Mouse (Mus musculus) heart, embryonic 11.5 days (tissue): ENCODE measurements around the gene Actn1. TPM values are rescaled to one million over a fixed set of nuclear protein-coding genes. Genes with fewer than 3 reads are reported as not detected.
A peak's percentile ranks its signal among the peaks of the same experiment; 100 is the strongest.

Source experiments
- ATAC-seq: fragments of 200-750 bp; cut with Nextera tagmentation; replicated peaks from 2 replicates; pipeline ENCODE4 v1.8.0; 2017; ENCODE audit warnings: moderate library complexity; ENCODE audit not compliant: insufficient number of reproducible peaks, low FRiP score, low TSS enrichment
- H3K27ac ChIP-seq: fragments of 300-500 bp; sonication (generic); 2 replicates; pipeline ENCODE4 v1.5.1; 2014; ENCODE audit warnings: mild to moderate bottlenecking, low read depth, low read length
- H3K27me3 ChIP-seq: fragments of 300-500 bp; sonication (generic); 2 replicates; pipeline ENCODE4 v1.6.1; 2014; ENCODE audit warnings: mild to moderate bottlenecking, low read length, mixed read lengths; ENCODE audit not compliant: control insufficient read depth, insufficient read depth
- H3K36me3 ChIP-seq: fragments of 300-500 bp; sonication (generic); 2 replicates; pipeline ENCODE4 v1.6.1; 2014; ENCODE audit warnings: mild to moderate bottlenecking, low read length, moderate library complexity, mixed read lengths; ENCODE audit not compliant: control insufficient read depth, insufficient read depth
- H3K4me1 ChIP-seq: fragments of 300-500 bp; sonication (generic); 2 replicates; pipeline ENCODE4 v1.6.1; 2014; ENCODE audit warnings: low read length; ENCODE audit not compliant: control insufficient read depth, insufficient read depth
- H3K4me2 ChIP-seq: fragments of 300-500 bp; sonication (generic); 2 replicates; pipeline ENCODE4 v1.6.1; 2014; ENCODE audit warnings: mild to moderate bottlenecking, moderate library complexity
- H3K4me3 ChIP-seq: fragments of 300-500 bp; sonication (generic); 2 replicates; pipeline ENCODE4 v1.5.1; 2014; ENCODE audit warnings: low read depth, low read length
- H3K9ac ChIP-seq: fragments of 300-500 bp; sonication (generic); 2 replicates; pipeline ENCODE4 v1.6.1; 2014; ENCODE audit warnings: mild to moderate bottlenecking, low read depth, low read length, moderate library complexity
- H3K9me3 ChIP-seq: fragments of 300-500 bp; sonication (generic); replicated peaks from 2 replicates; pipeline ENCODE4 v1.6.1; 2016; ENCODE audit warnings: low read length; ENCODE audit not compliant: control insufficient read depth
- WGBS: fragments of 180-500 bp; shearing (Covaris S2); extraction: QIAGEN DNeasy Blood & Tissue Kit; methylation state at CpG from one replicate; pipeline ENCODE4 v1.1.7; 2014; ENCODE audit not compliant: insufficient replicate concordance; 5-methylcytosine and 5-hydroxymethylcytosine counted together
- polyA plus RNA-seq: library from polyadenylated mRNA; unstranded; fragments of >200 nt; fragmentation: Nextera tagmentation; extraction: Ambion mirVana; gene quantifications from 2 replicates; pipeline ENCODE4 v1.2.1, GENCODE M21; 2014

Gene Actn1
- polyA plus RNA-seq, 1 experiment from 2014 or later = 53.2 TPM

DNA sequence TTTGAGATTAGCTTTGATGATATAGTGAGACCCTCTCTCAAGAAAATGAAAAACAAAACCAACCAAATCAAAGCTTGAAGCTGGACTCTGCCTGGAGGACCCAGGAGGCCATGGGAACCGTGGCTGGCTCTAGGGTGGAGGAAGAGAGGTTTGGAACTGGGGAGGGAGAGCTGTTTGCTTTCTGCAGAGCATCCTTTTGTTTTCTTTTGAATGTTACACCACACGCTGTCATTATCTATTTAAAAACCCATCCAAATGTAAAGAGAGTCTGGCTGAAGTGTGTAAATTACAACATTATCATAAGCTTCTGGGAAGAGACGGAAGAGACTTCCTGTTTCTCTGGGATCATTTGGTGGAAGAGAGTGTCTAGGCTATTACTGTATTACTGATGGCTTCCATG is 43.1 kb downstream of the Actn1 start:
- ATAC-seq = no peak

GRCm38 (mm10) chr12:80216258-80216881 is 43.8 kb downstream of the Actn1 start:
- Histone ChIP-seq H3K9ac (no peak overlapping the region; the same call in 1 of the 2 replicates), H3K36me3 (no peaks in the 10 kb centered on the region)
- 26% methylated on average over 6 of the region's 6 CpGs for WGBS

More for the DNA sequence above, 43.1 kb downstream of the Actn1 start:
- no peak overlapping the region for H3K9ac ChIP-seq
- no peaks in the 10 kb centered on the region for H3K27me3 ChIP-seq
- 59% methylated on average over 3 of the region's 3 CpGs for WGBS
- peak overlapping the region; percentile 85 for H3K27ac ChIP-seq
- H3K4me3 ChIP-seq = no peak overlapping the region
- H3K36me3 ChIP-seq = no peaks in the 10 kb centered on the region
- H3K4me2 ChIP-seq = no peak overlapping the region
- no peaks in the 10 kb centered on the region for H3K9me3 ChIP-seq
- H3K4me1 ChIP-seq = peaks cover 78% of the 10 kb centered on the region

GRCm38 (mm10) chr12:80213810-80214209 is 46.4 kb downstream of the Actn1 start:
- no peak overlapping the region; the same call in 1 of the 2 replicates for H3K9ac ChIP-seq
- no peaks in the 10 kb centered on the region for H3K36me3 ChIP-seq
- WGBS = 49% methylated on average over 8 of the region's 8 CpGs
- no peak overlapping the region for H3K4me2 ChIP-seq
- no peak for ATAC-seq
- H3K27me3 ChIP-seq = no peaks in the 10 kb centered on the region
- peak overlapping the region; percentile 50 for H3K27ac ChIP-seq
- H3K9me3 ChIP-seq = no peaks in the 10 kb centered on the region
- H3K4me3 ChIP-seq = no peak overlapping the region
- peaks cover 82% of the 10 kb centered on the region for H3K4me1 ChIP-seq

More at GRCm38 (mm10) chr12:80216258-80216881, 43.8 kb downstream of the Actn1 start:
- Histone ChIP-seq H3K4me1 (peaks cover 79% of the 10 kb centered on the region), H3K4me3 (no peak overlapping the region), H3K4me2 (0 out of 2 replicates have a peak overlapping the region, but pooled peaks have one; percentile 8), H3K27me3 (no peaks in the 10 kb centered on the region), H3K27ac (peak overlapping the region; percentile 85), H3K9me3 (no peaks in the 10 kb centered on the region)
- ATAC-seq = 0 out of 2 replicates have a peak, but pooled peaks have one; percentile 39

DNA sequence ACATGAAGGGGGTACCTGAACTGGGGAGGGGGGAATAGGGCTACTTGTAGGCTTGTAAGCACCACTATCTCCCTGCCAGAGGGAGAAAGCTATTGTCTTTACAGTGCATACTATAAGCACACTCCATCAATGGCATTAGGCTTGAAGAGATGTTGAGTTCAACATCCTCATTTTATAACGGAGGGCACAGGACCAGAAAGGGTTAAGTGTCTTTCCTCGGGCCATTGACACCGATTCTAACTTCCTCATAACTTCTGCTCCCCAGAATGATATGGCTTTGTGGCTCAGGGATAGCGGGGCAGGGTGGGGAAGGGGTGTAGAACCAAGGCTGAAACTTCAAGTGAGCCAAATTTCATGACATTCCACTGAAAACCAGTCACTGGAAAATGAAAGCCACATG is 46.9 kb downstream of the Actn1 start:
- no peak overlapping the region for H3K4me3 ChIP-seq
- no peaks in the 10 kb centered on the region for H3K9me3 ChIP-seq
- H3K4me1 ChIP-seq = peaks cover 82% of the 10 kb centered on the region
- 47% methylated on average over 4 of the region's 4 CpGs for WGBS
- H3K36me3 ChIP-seq = no peaks in the 10 kb centered on the region
- no peak overlapping the region for H3K4me2 ChIP-seq
- H3K9ac ChIP-seq = no peak overlapping the region
- H3K27ac ChIP-seq = no peak overlapping the region
- H3K27me3 ChIP-seq = no peaks in the 10 kb centered on the region
- ATAC-seq = no peak

DNA sequence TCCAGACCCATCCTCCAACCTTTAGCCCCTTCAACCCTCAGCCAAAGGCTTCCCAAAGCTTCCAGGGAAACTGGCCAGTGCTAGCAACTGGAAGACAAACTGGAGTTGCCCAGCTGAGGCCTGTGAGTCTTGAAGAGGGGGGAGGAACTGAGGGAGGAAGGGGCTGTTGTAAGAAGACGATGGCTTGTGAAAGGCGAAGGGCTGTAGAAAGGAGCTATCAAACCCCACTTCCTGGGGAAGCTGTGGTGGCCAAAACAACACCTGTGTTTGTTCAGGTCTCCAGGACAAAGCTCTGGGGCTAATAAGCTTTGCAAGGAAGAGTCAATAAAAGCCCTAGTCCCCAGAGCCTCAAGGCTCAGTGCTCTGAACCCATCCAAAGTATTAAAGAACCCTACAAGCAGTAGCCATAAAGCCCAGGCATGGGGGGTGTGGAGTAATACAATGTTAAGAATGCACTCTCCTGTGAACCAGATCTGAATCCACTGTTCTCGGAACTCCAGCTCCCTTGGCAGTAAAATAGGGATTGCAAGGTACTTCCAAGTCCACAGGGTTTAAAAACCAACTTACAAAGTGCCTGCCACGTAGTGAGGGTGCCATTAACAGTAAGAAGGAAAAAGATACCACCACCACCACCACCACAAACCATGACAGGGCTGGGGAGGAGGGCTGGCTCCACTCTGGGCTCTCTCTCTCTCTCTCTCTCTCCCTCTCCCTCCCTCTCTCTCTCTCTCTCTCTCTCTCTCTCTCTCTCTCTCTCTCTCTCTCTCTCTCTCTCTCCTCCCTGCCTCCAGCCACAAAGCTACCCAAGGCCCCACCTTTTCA is 49.2 kb downstream of the Actn1 start:
- Histone ChIP-seq H3K9me3 (no peaks in the 10 kb centered on the region), H3K27ac (peak overlapping the region; percentile 43; the same call in 1 of the 2 replicates), H3K4me2 (no peak overlapping the region), H3K27me3 (no peaks in the 10 kb centered on the region), H3K4me3 (no peak overlapping the region), H3K36me3 (peaks cover 11% of the 10 kb centered on the region), H3K9ac (no peak overlapping the region; the same call in 1 of the 2 replicates), H3K4me1 (peaks cover 66% of the 10 kb centered on the region)
- no peak for ATAC-seq
- 46% methylated on average over 4 of the region's 4 CpGs for WGBS

DNA sequence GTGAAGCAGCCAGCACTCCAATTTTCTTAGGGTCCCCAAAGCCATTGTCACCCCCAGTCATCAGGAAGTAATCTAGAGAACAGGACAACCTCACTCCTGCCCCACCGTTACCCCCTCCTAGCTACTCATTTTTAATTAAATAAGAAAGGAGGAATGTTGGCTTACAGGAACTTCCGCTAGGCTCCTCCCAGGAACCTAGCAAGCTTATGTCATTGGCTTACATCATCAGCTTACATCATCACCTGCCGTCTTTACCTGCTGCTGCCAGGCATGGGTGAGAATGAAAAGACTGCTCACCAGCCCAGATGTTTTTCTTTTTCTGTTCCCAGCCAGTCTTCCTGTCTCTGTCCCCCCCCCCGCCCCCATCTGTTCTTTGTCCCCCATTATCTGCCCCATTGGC is 50.3 kb downstream of the Actn1 start:
- 75% methylated on average over 4 of the region's 4 CpGs for WGBS
- Histone ChIP-seq H3K4me2 (no peak overlapping the region), H3K27ac (no peak overlapping the region), H3K4me1 (peaks cover 63% of the 10 kb centered on the region), H3K27me3 (no peaks in the 10 kb centered on the region), H3K4me3 (no peak overlapping the region), H3K36me3 (peaks cover 13% of the 10 kb centered on the region), H3K9ac (no peak overlapping the region), H3K9me3 (no peaks in the 10 kb centered on the region)
- ATAC-seq = no peak

- H3K4me3 ChIP-seq = no peak overlapping the region
- H3K4me2 ChIP-seq = no peak overlapping the region
- no peaks in the 10 kb centered on the region for H3K9me3 ChIP-seq
- H3K27ac ChIP-seq = peak overlapping the region; percentile 87
- H3K36me3 ChIP-seq = peaks cover 20% of the 10 kb centered on the region
- peaks cover 52% of the 10 kb centered on the region for H3K4me1 ChIP-seq
- H3K27me3 ChIP-seq = no peaks in the 10 kb centered on the region
- WGBS = 45% methylated on average over 19 of the region's 19 CpGs
- peak overlapping the region; percentile 31 for H3K9ac ChIP-seq
- ATAC-seq = peak; percentile 18; the same call in 1 of the 2 replicates
These were observed 51.9 kb downstream of the Actn1 start for GRCm38 (mm10) chr12:80208126-80208820.

- Histone ChIP-seq H3K9me3 (0 out of 2 replicates have a peak, but pooled peaks cover 4% of the 10 kb centered on the region), H3K9ac (no peak overlapping the region), H3K36me3 (peaks cover 35% of the 10 kb centered on the region), H3K27me3 (no peaks in the 10 kb centered on the region), H3K27ac (no peak overlapping the region), H3K4me3 (no peak overlapping the region), H3K4me2 (no peak overlapping the region), H3K4me1 (peaks cover 17% of the 10 kb centered on the region)
- WGBS = 80% methylated on average over 4 of the region's 4 CpGs
- ATAC-seq = no peak
These were observed 56.9 kb downstream of the Actn1 start for GRCm38 (mm10) chr12:80203284-80203683.
